Mouse (Mus musculus): ENCODE data around the gene Epn1.

The Epn1 gene

DNA sequence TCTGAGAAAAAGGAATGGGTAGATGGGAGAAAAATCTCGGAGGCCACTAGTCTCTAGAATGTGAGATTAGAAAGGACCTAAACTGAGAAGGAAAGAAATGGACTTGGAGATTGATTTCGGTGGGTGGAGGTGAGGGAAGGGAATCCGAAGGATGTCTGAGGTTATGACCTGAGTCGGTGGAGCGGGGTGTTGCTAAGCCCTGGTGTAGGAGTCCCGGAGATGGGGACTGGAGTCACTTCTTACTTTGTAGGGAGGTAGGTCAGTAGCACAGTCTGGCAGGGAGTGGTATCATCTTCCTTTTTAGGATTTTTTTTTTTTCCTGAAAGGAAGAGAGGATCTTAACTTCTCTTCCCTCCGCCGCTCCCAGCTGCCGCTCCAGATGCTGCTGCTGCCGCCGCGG is 27.6 kb upstream of the Epn1 start:
- ChIA-PET POLR2A (interaction anchor here (0.5 to 8.5 kb wide), 32 partner anchors 9 to 1145 kb away, joined by 3 to 114 read pairs (median 6); partner anchors contain the start of genes U2af2 (in 4 of the 4), Ccdc106 (in 3 of the 4), Fiz1 (in 3 of the 4) and Gm44973 (in 3 of the 4)), CTCF (interaction anchor here in 1 of 4 experiments (0.6 to 3.8 kb wide), 4 partner anchors 9 to 632 kb away, joined by 3 to 33 read pairs (median 4); partner anchors contain the start of genes Sbk2 and U2af2)

DNA sequence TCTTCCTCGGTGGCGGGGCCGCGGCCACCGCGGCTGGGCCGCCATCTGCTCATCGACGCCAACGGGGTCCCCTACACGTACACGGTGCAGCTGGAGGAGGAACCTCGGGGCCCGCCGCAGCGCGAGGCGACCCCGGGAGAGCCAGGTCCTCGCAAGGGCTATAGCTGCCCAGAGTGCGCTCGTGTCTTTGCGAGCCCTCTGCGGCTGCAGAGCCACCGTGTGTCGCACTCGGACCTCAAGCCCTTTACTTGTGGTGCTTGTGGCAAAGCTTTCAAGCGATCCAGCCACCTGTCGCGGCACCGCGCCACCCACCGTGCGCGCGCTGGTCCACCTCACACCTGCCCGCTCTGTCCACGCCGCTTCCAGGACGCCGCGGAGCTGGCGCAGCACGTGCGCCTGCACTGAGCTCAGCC is 27.1 kb upstream of the Epn1 start:
- ChIA-PET CTCF (interaction anchor here in 2 of 4 experiments (0.7 to 3.8 kb wide), 4 partner anchors 8 to 130 kb away, joined by 3 to 33 read pairs (median 4); partner anchors contain the start of genes Fiz1 (in 1 of the 2), U2af2 (in 1 of the 2) and Zfp524 (in 1 of the 2)), POLR2A (interaction anchor here (0.9 to 8.5 kb wide), 25 partner anchors 8 to 300 kb away, joined by 3 to 114 read pairs (median 5); partner anchors contain the start of genes U2af2 (in 4 of the 4), Fiz1 (in 3 of the 4), Zfp524 (in 3 of the 4) and Gm44973 (in 2 of the 4))

GRCm38 (mm10) chr7:5053456-5054179 is 26.4 kb upstream of the Epn1 start:
- POLR2A ChIA-PET = interaction anchor here (0.6 to 8.5 kb wide), 28 partner anchors 7 to 301 kb away, joined by 3 to 114 read pairs (median 4); partner anchors contain the start of genes U2af2 (in 4 of the 4), Fiz1 (in 3 of the 4), Zfp524 (in 3 of the 4) and Ccdc106 (in 2 of the 4)
- CTCF ChIA-PET = interaction anchor here in 2 of 4 experiments (0.7 to 1.1 kb wide), 3 partner anchors 40 to 130 kb away, joined by 3 to 4 read pairs (median 4); partner anchors contain the start of genes Fiz1 (in 1 of the 2) and Zfp524 (in 1 of the 2)

DNA sequence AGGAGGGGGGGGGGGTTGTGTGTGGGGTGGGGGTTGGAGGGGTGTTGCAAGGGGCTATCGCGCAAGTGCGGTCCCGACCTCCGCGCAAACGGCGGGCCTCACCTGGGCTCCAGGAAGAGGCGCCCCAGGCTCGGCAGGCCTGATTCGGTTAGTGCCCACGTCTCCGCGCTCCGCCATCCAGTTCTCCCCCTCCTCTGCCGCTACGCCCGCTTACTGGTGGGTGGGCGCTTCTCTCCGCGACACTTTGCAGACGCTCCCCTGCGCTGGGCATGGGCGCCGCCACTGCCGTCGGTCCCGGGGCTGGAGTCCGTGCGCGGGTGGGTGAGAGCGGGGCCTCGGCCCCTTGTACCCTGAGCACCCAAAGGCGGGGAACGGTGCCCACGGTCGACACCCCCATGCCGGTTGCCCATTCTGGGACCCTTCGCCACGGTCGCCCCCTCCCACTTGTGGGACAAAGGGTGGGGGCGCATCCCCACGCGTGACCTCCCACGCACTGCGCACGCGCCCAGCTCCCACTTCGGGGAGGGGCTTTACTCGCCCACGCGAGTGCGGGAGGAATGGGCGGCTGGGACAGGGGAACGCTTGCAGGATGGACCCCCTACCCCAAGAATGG is 23.3 kb upstream of the Epn1 start:
- CTCF ChIA-PET = no interaction called here
- POLR2A ChIA-PET = interaction anchor here in 2 of 4 experiments (0.6 to 8.5 kb wide), 9 partner anchors 16 to 304 kb away, joined by 3 to 114 read pairs (median 3); partner anchors contain the start of genes Fiz1 (in 2 of the 2), Zfp524 (in 2 of the 2), Ccdc106 (in 1 of the 2) and Cox6b2 (in 1 of the 2)

- CTCF ChIA-PET = interaction anchor here in 1 of 4 experiments (2.0 kb wide), 1 partner anchor 40 kb away, joined by 4 read pairs; no protein-coding TSS in a partner anchor
- POLR2A ChIA-PET = interaction anchor here in 3 of 4 experiments (0.6 to 10.0 kb wide), 7 partner anchors 14 to 245 kb away, joined by 3 to 221 read pairs (median 3); partner anchors contain the start of genes Ccdc106 (in 2 of the 3), Fiz1 (in 2 of the 3), Gm44973 (in 2 of the 3) and Zfp524 (in 2 of the 3)
Observed at GRCm38 (mm10) chr7:5057381-5057780, 22.7 kb upstream of the Epn1 start.

DNA sequence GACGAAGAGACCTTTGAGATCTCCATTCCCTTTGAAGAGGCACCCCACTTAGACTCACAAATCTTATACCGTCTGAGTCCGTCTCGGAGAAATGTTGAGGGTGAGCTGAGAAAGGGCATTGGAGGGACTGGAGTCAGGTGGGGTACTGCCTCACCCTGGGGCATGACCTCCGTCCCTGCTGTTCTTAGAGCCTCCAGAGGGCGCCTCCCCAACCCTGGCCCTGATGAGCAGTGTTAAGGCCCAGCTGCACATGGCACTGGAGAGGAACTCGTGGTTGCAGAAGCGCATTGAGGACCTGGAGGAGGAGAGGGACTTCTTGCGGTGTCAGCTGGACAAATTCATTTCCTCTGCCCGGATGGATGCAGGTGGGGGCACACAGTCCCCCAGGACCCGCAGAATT is 22.2 kb upstream of the Epn1 start:
- ChIA-PET CTCF (interaction anchor here in 2 of 4 experiments (0.9 to 2.0 kb wide), 2 partner anchors 10 to 40 kb away, joined by 3 to 4 read pairs; no protein-coding TSS in a partner anchor), POLR2A (interaction anchor here in 3 of 4 experiments (0.6 to 10.0 kb wide), 12 partner anchors 13 to 265 kb away, joined by 3 to 240 read pairs (median 3); partner anchors contain the start of genes Ccdc106 (in 2 of the 3), Fiz1 (in 2 of the 3), Gm44973 (in 2 of the 3) and Zfp524 (in 2 of the 3))

GRCm38 (mm10) chr7:5058631-5059030 is 21.4 kb upstream of the Epn1 start:
- ChIA-PET CTCF (interaction anchor here in 2 of 4 experiments (0.9 to 2.0 kb wide), 3 partner anchors 11 to 50 kb away, joined by 3 to 4 read pairs (median 3); no protein-coding TSS in a partner anchor), POLR2A (interaction anchor here in 3 of 4 experiments (0.8 to 10.0 kb wide), 10 partner anchors 7 to 266 kb away, joined by 3 to 240 read pairs (median 11); partner anchors contain the start of genes Ccdc106 (in 2 of the 3), Fiz1 (in 2 of the 3), Gm44973 (in 2 of the 3) and Zfp524 (in 2 of the 3))

- ChIA-PET CTCF (interaction anchor here in 3 of 4 experiments (0.9 to 2.2 kb wide), 11 partner anchors 21 to 1067 kb away, joined by 3 to 11 read pairs (median 4); partner anchors contain the start of genes Rasl2-9 (in 1 of the 3) and Zfp784 (in 1 of the 3)), POLR2A (interaction anchor here in 3 of 4 experiments (0.7 to 10.0 kb wide), 18 partner anchors 8 to 1303 kb away, joined by 3 to 240 read pairs (median 16); partner anchors contain the start of genes Ccdc106 (in 2 of the 3), Fiz1 (in 2 of the 3), Gm44973 (in 2 of the 3) and Zfp524 (in 2 of the 3))
Observed at GRCm38 (mm10) chr7:5059421-5059820, 20.6 kb upstream of the Epn1 start.

- ChIA-PET POLR2A (interaction anchor here (0.6 to 10.0 kb wide), 50 partner anchors 8 to 1302 kb away, joined by 3 to 240 read pairs (median 5); partner anchors contain the start of genes Zfp580 (in 4 of the 4), Ube2s (in 3 of the 4), Ccdc106 (in 2 of the 4) and Cox6b2 (in 2 of the 4)), CTCF (interaction anchor here (0.6 to 2.9 kb wide), 35 partner anchors 9 to 1067 kb away, joined by 3 to 33 read pairs (median 3); partner anchors contain the start of genes Fiz1 (in 2 of the 4), Gm44973 (in 2 of the 4), Zfp784 (in 2 of the 4) and Ccdc106 (in 1 of the 4))
Observed at GRCm38 (mm10) chr7:5060239-5060731, 19.8 kb upstream of the Epn1 start.

DNA sequence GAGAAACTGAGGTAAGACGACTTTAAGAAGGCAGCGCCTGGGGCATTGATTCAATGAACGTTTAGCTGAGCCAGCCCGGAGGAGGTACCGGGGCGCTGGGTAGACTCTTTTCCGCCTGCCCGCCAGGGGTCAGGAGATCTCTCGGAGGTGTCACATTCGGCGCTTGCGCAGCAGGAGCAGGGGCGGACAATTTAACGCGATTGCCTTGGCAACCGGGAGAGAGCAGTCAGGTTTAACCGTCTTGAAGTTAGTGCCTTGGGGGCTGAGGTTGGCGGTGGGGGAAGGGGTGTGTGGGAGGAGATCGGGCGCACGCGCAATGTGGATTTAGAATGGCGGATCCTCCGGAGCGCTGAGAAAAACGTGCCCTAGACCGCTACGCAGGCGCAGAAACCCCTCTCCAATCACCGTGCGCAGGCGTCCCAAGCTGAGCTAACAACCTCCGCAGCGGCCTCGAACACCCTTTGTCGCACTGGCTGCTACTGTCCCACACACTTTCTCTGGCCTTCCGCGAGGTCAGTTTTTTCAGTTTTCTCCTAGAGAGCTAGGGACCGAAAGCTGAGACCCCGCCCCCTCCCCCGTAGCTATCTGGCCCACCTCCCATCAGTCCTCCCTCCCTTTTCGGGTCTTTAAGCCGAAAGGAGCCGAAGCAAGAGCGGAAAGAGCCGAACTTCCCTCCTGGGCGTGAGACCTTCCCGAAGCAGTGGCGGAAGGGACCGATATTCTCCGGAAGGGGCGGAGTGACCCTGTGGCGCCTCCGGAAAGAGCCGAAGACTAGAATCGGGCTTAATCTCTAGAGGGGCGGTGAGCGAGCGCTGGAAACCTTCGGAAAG is 18.9 kb upstream of the Epn1 start:
- ChIA-PET CTCF (interaction anchor here (0.6 to 2.9 kb wide), 29 partner anchors 10 to 537 kb away, joined by 3 to 33 read pairs (median 4); partner anchors contain the start of genes Fiz1 (in 2 of the 4), Gm44973 (in 2 of the 4), Ccdc106 (in 1 of the 4) and Rasl2-9 (in 1 of the 4)), POLR2A (interaction anchor here (0.6 to 10.0 kb wide), 78 partner anchors 8 to 1916 kb away, joined by 3 to 240 read pairs (median 4); partner anchors contain the start of genes Fiz1 (in 4 of the 4), Gm44973 (in 4 of the 4), Zfp580 (in 4 of the 4) and Ccdc106 (in 3 of the 4))

- CTCF ChIA-PET = interaction anchor here (0.6 to 2.9 kb wide), 12 partner anchors 11 to 541 kb away, joined by 3 to 33 read pairs (median 4); partner anchors contain the start of genes Ccdc106 (in 1 of the 4), Fiz1 (in 1 of the 4), Gm44973 (in 1 of the 4) and Zfp524 (in 1 of the 4)
- POLR2A ChIA-PET = interaction anchor here (0.6 to 10.0 kb wide), 75 partner anchors 8 to 1916 kb away, joined by 3 to 240 read pairs (median 4); partner anchors contain the start of genes Fiz1 (in 4 of the 4), Gm44973 (in 4 of the 4), Zfp580 (in 4 of the 4) and Ccdc106 (in 3 of the 4)
Observed at GRCm38 (mm10) chr7:5061774-5062359, 18.2 kb upstream of the Epn1 start, which contains the start of gene U2af2. Gene U2af2 (plus strand): TSS chr7:5062143.

DNA sequence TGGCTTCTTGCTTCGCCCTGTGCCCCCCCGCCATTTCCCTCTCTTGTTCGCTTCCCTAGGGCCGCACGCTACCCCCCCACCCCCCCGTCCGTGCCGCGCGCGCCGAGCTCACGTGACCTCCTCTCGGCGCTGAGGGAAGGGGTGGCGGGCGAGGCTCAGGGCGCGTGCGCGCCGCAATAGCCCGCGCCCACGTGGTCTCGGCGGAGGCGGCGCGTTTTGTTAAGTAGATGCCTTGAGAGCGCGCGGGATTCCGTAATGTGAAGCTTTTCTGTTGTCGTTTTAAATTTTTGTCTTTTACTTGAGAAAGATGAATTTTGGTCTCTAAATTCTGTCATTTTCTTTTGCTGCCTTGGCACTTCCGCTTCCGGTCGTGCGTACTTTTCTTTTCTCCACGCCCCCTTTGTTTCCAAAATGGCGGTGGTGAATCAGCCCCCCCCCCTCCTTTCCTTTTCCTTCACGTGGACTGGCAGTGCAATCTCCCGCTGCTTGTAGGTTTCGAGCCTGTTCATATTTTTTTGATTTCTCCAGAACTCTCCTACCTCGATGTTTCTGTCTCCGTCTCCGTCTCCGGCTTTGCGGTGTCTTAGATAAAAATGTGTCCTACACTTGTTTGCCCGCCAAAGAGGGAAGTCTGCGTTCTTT is 17.6 kb upstream of the Epn1 start:
- POLR2A ChIA-PET = interaction anchor here (0.6 to 10.0 kb wide), 57 partner anchors 8 to 1110 kb away, joined by 3 to 240 read pairs (median 5); partner anchors contain the start of genes Fiz1 (in 4 of the 4), Gm44973 (in 4 of the 4), Zfp524 (in 3 of the 4) and Zfp580 (in 3 of the 4)
- CTCF ChIA-PET = interaction anchor here in 1 of 4 experiments (0.6 to 2.9 kb wide), 4 partner anchors 12 to 542 kb away, joined by 3 to 33 read pairs (median 4); partner anchors contain the start of gene Zfp580

GRCm38 (mm10) chr7:5064886-5065285 is 15.1 kb upstream of the Epn1 start:
- CTCF ChIA-PET = no interaction called here
- POLR2A ChIA-PET = interaction anchor here in 3 of 4 experiments (1.0 to 10.0 kb wide), 11 partner anchors 9 to 312 kb away, joined by 3 to 240 read pairs (median 8); partner anchors contain the start of genes Ccdc106 (in 2 of the 3), Fiz1 (in 2 of the 3), Gm44973 (in 2 of the 3) and Zfp524 (in 2 of the 3)

- CTCF ChIA-PET = interaction anchor here in 1 of 4 experiments (1.0 to 1.3 kb wide), 2 partner anchors 13 to 14 kb away, joined by 3 read pairs; no protein-coding TSS in a partner anchor
- POLR2A ChIA-PET = interaction anchor here (0.5 to 9.5 kb wide), 17 partner anchors 8 to 1270 kb away, joined by 3 to 240 read pairs (median 4); partner anchors contain the start of genes U2af2 (in 2 of the 4), Fiz1 (in 1 of the 4) and Gm3854 (in 1 of the 4)
Observed at GRCm38 (mm10) chr7:5073586-5073985, 6.4 kb upstream of the Epn1 start.

Data from embryonic stem cell, embryonic (primary cell).